Mouse (Mus musculus) cortical plate, adult 2 months (tissue): ENCODE data around the gene Ralgapa1.

ENCODE experiments used
- CTCF ChIP-seq: fragments of 200-500 bp; IDR thresholded peaks from 2 replicates; pipeline ENCODE4 v1.5.1; 2011; ENCODE audit warnings: mild to moderate bottlenecking, control low read depth, low read length; ENCODE audit not compliant: insufficient read depth; ENCODE audit errors: extremely low read depth
- POLR2A ChIP-seq: fragments of 200-500 bp; IDR thresholded peaks from 2 replicates; pipeline ENCODE4 v1.6.1; 2011; ENCODE audit warnings: mild to moderate bottlenecking, low read length, control low read depth; ENCODE audit not compliant: insufficient read depth; ENCODE audit errors: extremely low read depth

- TF ChIP-seq POLR2A (no peak), CTCF (no peak)
Measured at GRCm38 (mm10) chr12:55850650-55851049, 29.7 kb upstream of the Ralgapa1 start.
